Mouse (Mus musculus): ENCODE measurements around the gene Pnn.

Gene Pnn

DNA sequence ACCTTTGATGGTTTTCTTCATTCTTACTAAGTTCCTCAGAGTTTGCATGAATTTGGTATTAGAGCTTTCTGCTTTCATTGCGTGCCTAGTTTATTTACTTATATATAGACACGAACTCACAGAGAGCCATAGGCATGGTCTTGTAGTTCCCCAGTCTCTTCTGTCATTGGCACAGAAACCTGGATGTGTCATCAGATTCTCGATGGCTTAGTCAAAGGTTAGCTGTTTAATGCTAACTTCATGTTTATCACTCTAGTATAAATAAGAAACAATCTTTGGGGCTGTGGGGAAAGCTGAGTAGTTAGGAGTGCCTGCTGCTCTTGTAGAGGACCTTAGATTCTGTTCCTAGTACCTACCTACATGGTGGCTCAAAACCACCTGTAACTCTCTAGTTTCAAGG lies 10.3 kb downstream of the Pnn start:
- DNase-seq: no peak

DNA sequence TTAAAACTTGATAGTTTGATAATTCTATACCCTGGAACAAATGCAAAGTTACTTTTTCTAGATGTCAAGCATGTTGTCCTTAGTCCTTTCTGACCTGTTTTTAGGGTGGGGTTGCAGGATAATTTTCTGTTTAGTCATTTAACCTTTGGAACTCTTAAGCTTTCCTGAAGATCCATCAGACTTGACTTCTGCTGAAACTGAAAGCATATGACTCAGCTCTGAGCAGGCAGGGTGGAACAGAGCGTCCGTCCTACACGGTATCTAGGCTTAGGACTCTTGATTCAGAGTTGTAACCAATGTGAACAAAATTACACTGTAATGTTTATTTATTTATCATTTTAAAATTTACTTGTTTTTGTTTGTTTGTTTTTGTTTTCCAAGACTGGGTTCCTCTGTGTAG lies 11.2 kb downstream of the Pnn start:
- no peak for DNase-seq

DNA sequence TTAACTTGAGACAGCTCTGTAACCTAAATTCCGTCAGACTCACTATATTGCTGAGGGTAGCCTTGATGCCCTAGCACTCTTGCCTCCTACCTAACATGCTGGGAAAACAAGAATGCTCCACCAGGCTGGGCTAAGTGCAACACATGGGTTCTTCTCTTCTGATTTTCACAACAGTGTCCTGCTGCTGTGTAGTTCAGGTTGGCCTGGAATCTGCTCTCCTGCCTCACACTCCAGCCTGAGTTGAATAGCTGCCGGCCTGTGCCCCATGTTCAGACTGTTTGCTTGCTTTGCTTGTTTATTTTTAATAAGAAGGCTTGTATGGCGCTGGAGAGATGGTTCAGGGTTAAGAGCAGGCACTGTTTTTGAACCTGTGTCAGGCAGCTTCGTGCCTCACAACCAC lies 13.8 kb downstream of the Pnn start:
- no peak for DNase-seq

DNA sequence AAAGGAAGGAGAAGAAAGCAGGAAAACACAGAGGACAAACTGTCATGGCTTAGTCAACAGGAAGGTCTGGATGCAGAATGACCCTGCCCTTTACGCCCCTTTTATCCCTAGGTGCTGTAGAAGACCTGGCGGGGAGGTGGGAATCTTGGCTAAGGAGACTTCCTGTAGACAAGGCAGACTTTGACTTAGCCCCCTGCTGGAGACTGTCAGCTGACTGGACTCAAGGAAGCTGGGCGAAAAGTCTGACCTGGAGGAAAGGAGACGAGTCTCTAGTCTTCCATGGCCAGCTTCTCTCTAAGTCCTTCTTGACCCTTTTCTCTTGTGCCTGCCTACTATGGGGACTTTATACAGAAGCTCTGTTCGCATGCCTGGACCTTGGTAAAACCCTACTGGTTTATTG lies 17.8 kb downstream of the Pnn start:
- DNase-seq: no peak

DNA sequence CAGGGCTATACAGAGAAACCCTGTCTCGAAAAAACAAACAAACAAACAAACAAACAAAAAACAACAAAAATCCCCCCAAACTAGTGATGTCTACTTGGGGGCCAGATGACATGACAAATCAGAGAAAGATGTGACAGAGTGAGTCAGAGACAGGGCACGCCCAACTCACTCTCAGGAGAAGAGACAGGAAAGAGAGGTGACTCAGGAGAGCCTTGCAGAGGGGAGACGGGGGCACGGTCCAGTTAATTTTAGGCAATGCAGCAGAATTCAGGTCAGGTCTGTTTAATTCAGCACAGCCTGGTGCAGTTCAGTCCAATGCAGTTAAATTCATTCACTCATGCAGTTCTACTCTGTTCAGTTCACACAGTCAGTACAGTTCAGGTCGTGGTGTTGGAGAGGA lies 19.5 kb downstream of the Pnn start:
- DNase-seq: no peak

DNA sequence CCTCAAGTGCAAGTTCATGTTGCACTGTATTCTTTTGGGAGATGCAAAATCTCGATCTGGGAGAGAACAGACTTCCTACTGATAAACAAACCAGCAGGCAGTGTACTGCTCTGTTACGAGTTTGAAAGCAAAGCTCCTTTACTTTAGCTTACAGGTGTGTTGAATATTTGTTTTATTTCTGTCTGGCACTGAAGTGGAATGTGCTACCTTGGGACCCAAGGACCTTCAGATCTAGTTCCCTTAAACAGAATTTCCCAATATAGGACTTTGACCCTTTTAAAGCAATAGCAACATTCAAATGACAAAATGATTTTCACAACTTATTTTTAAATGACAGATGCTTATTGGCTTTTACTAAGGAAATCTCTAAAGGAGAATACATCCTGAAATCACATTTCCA lies 26.9 kb downstream of the Pnn start:
- DNase-seq: no peak

DNA sequence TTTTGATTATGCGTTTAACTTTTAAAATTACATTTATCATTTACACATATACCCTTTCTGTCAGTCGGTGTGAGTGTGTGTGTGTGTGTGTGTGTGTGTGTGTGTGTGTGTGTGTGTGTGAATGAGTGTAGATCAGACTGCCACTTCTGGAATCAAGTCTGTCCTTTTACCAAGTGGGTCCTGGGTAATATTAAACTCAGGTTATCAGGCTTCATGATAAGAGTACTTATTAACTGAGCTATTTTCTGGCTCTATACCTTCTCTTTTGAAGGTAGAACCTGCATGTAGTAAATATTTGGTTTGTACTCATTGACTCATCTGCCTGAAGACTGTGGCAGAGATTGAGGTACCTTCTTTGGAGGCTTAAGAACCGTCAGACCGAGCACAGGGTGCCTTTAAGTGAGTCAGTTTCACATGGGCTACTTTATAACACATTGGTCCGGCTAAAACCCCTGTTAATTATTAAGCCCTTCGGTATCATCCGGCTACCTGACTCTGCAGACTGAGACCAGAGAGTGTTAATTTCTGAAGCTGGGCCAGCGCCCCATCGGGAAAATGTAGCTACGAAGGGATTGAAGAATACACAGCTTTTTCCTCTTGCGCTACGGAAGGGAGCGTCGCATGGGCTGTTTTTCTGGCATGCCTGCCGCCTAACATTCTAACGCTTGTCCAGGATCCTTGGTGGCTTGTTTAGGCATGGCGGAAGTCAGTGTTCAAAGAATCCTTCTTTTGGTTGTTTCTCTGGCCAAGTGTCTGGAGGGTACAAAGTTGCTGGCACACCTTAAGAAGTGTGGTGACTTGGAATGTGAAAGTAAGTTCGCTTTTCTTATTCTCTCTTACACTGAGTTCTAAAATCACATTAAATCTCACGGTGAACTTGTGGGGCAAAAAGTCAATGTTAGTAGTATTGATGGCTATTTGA lies 28.7 kb downstream of the Pnn start, which contains the start of gene Mia2:
Mia2 (plus strand) TSS at position 696 of the 922 bp plus-strand sequence.
- DNase-seq: no peak

DNA sequence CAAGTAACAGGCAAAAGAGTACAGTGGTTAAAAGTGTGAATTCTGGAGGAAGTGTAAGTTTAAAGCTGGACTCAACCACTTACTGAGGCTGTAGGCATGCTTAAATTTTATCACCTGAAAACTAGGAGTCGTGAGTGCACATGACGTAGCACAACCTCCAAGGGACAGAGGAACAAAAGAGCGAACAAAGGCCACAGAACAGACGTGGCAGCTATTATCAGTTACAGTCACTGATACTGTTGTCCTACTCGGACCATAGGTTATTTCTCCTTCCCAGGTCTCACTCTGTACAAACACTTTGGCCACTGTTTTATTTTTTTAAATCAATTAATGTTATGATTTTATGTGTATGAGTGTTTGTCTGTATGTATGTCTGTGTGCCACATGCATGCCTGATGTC lies 38.1 kb downstream of the Pnn start:
- no peak for DNase-seq

DNA sequence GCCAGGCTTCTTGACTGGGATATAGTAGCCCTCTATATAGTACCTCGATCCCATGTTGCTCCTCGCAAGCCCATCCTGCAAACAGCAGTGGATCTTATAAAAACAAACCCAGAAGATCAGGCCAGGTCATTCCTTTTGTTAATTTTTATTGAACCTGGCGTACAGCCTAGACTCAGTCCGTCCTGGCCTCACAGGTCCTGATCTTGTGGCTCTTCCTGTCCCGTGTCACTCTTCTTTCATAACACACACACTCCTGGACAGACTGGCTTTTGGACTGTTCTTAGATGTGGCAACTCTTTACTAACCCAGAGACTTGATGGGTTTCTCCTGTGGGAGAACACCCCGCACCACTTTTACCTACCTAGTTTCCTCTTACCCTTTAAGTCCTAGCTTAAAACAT lies 39.2 kb downstream of the Pnn start:
- no peak for DNase-seq

DNA sequence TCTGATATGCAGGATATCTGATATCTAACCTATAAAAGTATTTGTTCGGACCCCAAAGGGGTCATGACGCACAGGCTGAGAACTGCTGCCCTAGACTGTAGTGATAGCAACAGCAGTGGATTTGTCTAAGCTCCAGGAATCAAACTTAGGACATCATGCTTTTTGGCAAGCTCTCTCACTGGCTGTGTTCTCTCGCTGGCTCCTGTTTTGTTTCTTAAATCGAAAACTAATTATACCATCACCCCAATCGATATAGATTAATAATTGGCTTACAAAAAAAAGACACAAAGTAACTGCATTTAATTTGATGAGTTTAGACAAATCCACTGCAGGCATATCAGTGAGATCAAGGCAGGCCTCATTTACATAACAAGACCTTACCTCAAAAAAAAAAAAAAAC lies 39.8 kb downstream of the Pnn start:
- no peak for DNase-seq

DNA sequence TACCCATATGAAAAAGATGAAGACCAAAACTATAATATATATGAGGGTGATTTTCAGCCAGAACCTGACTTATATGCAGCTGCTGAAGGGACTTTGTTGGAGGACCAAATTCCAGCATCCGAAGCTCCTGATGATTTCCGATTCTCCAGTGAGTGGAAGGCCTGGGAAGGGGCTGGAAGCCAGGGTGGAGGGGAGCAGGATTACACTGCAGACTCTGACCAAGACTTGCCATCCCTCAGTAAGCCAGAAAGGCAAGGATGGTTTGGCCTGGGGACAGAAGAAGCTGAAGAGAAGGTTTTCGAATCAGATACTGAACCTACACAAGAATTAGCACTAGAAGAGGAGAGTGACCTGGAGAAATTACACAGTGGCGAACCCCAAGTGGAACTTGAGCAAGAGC lies 41.2 kb downstream of the Pnn start:
- no peak for DNase-seq

DNA sequence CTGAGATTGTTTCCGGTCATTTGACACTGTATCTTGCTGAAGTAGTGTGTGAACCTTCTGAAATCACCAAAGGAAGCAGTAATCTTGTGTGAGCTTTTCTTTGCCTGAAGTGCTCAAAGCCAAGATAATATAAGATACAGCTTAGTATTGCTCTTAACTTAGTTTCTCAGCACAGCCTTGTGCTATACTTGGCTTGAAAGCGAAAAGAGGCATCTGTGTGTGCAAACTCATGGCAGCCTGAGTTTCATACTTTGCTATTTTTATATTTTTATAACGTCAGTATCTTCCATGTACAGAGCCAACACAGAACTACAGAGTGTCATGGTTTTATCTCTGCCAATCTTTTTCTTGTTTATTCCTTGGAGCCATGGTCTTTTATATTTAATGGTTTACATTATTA lies 50.5 kb downstream of the Pnn start:
- DNase-seq: peak; percentile 15
